Mouse (Mus musculus) midbrain, postnatal 0 days (tissue): Measurements from ENCODE around the gene Abhd10. TPM values are rescaled to one million over a fixed set of nuclear protein-coding genes. Genes with fewer than 3 reads are reported as not detected.

Source experiments
- ATAC-seq: fragments of 200-750 bp; cut with Nextera tagmentation; 2 replicates; pipeline ENCODE4 v1.8.0; 2017; ENCODE audit warnings: moderate number of reproducible peaks, mild to moderate bottlenecking, moderate TSS enrichment, moderate library complexity; ENCODE audit not compliant: low FRiP score
- DNase-seq: peaks from one replicate; pipeline ENCODE4 v3.0.0-alpha.2; 2015; ENCODE audit warnings: low spot score
- H3K27ac ChIP-seq: fragments of 300-500 bp; sonication (generic); 2 replicates; pipeline ENCODE4 v1.5.1; 2014; ENCODE audit warnings: low read depth, mild to moderate bottlenecking, low read length, mixed read lengths
- H3K27me3 ChIP-seq: fragments of 300-500 bp; sonication (generic); 2 replicates; pipeline ENCODE4 v1.6.1; 2014; ENCODE audit warnings: low read length, control low read depth, mixed read lengths; ENCODE audit not compliant: insufficient read depth
- H3K36me3 ChIP-seq: fragments of 300-500 bp; sonication (generic); 2 replicates; pipeline ENCODE4 v1.6.1; 2014; ENCODE audit warnings: low read length, control low read depth, mixed read lengths; ENCODE audit not compliant: insufficient read depth
- H3K4me1 ChIP-seq: fragments of 300-500 bp; sonication (generic); 2 replicates; pipeline ENCODE4 v1.6.1; 2014; ENCODE audit warnings: mild to moderate bottlenecking, control low read depth, antibody characterized with exemption, low read length, mixed read lengths; ENCODE audit not compliant: insufficient read depth
- H3K4me2 ChIP-seq: fragments of 300-500 bp; sonication (generic); 2 replicates; pipeline ENCODE4 v1.6.1; 2014; ENCODE audit warnings: low read depth, mild to moderate bottlenecking, low read length, mixed read lengths; ENCODE audit not compliant: poor library complexity, severe bottlenecking
- H3K4me3 ChIP-seq: fragments of 300-500 bp; sonication (generic); 2 replicates; pipeline ENCODE4 v1.5.1; 2014; ENCODE audit warnings: low read depth, mild to moderate bottlenecking, low read length, moderate library complexity
- H3K9ac ChIP-seq: fragments of 300-500 bp; sonication (generic); replicated peaks from 2 replicates; pipeline ENCODE4 v1.6.1; 2014; ENCODE audit warnings: mild to moderate bottlenecking, low read length, moderate library complexity, mixed read lengths; ENCODE audit not compliant: poor library complexity, severe bottlenecking
- H3K9me3 ChIP-seq: fragments of 300-500 bp; sonication (generic); 2 replicates; pipeline ENCODE4 v1.6.1; 2016; ENCODE audit warnings: low read length, control low read depth
- CTCF ChIP-seq: IDR thresholded peaks from 2 replicates; pipeline ENCODE4 v1.5.1; 2016; ENCODE audit warnings: antibody characterized with exemption, mild to moderate bottlenecking
- WGBS: fragments of 180-500 bp; shearing (Covaris S2); extraction: QIAGEN DNeasy Blood & Tissue Kit; methylation state at CpG from one replicate; pipeline ENCODE4 v1.1.7; 2014; 5-methylcytosine and 5-hydroxymethylcytosine counted together
- polyA plus RNA-seq: library from polyadenylated mRNA; unstranded; fragments of >200 nt; fragmentation: Nextera tagmentation; extraction: Ambion mirVana; gene quantifications from 2 replicates; pipeline ENCODE4 v1.2.1, GENCODE M21; 2015
- total RNA-seq: library from RNA; depleted of rRNA; stranded (reverse); fragments of >200 nt; gene quantifications from 2 replicates; pipeline ENCODE4 v1.2.3, GENCODE M21; 2014; rRNA removed

Abhd10 gene
- total RNA-seq (21.5 and 24.2 TPM in 2 replicates), polyA plus RNA-seq (34.2 and 38.5 TPM in 2 replicates)

- H3K27ac ChIP-seq: peak within 1 kb of the TSS; percentile 87
- H3K27me3 ChIP-seq: no peaks in the 10 kb centered on the region
- no peaks in the 10 kb centered on the region for H3K9me3 ChIP-seq
- peaks cover 3% of the 10 kb centered on the region; the same call in 1 of the 2 replicates for H3K4me1 ChIP-seq
- ATAC-seq (peak; percentile 98), DNase-seq (peak; percentile 96)
- H3K4me3 ChIP-seq: peak within 1 kb of the TSS; percentile 80
- under 1% methylated on average over 38 of the region's 51 CpGs for WGBS
- H3K36me3 ChIP-seq: no peaks in the 10 kb centered on the region
- peak within 1 kb of the TSS; percentile 81 for H3K9ac ChIP-seq
- TF ChIP-seq CTCF: no peak
- H3K4me2 ChIP-seq: peak within 1 kb of the TSS; percentile 54
Measured at GRCm38 (mm10) chr16:45742615-45743476, at the start of gene Abhd10. Gene Abhd10, minus strand, starts transcription at chr16:45742955.

- no peak for DNase-seq
- H3K27me3 ChIP-seq: no peaks in the 10 kb centered on the region
- H3K36me3 ChIP-seq: no peaks in the 10 kb centered on the region
- H3K4me1 ChIP-seq: no peaks in the 10 kb centered on the region
- no peaks in the 10 kb centered on the region for H3K9me3 ChIP-seq
- no peak overlapping the region for H3K4me2 ChIP-seq
- no peak overlapping the region for H3K4me3 ChIP-seq
- TF ChIP-seq CTCF: no peak
- no peak for ATAC-seq
- H3K9ac ChIP-seq: no peak overlapping the region
- no peak overlapping the region for H3K27ac ChIP-seq
- 62% methylated on average over 5 of the region's 5 CpGs for WGBS
Measured at GRCm38 (mm10) chr16:45791286-45791685, 48.5 kb upstream of the Abhd10 start.

GRCm38 (mm10) chr16:45789311-45789710 lies 46.6 kb upstream of the Abhd10 start:
- Histone ChIP-seq H3K4me1 (no peaks in the 10 kb centered on the region), H3K27ac (no peak overlapping the region), H3K9me3 (no peaks in the 10 kb centered on the region), H3K9ac (no peak overlapping the region), H3K36me3 (no peaks in the 10 kb centered on the region), H3K27me3 (no peaks in the 10 kb centered on the region), H3K4me2 (no peak overlapping the region), H3K4me3 (no peak overlapping the region)
- no peak for TF ChIP-seq CTCF
- WGBS: 88% methylated on average over 2 of the region's 2 CpGs
- ATAC-seq (no peak), DNase-seq (no peak)

GRCm38 (mm10) chr16:45787650-45788049 lies 44.9 kb upstream of the Abhd10 start:
- Histone ChIP-seq H3K9ac (no peak overlapping the region), H3K27ac (no peak overlapping the region), H3K4me1 (no peaks in the 10 kb centered on the region), H3K4me3 (no peak overlapping the region), H3K9me3 (no peaks in the 10 kb centered on the region), H3K27me3 (no peaks in the 10 kb centered on the region), H3K36me3 (no peaks in the 10 kb centered on the region), H3K4me2 (no peak overlapping the region)
- no peak for TF ChIP-seq CTCF
- ATAC-seq: no peak
- WGBS: 90% methylated on average over 6 of the region's 6 CpGs
- DNase-seq: no peak

- Histone ChIP-seq H3K9ac (no peak overlapping the region), H3K4me1 (no peaks in the 10 kb centered on the region), H3K36me3 (no peaks in the 10 kb centered on the region), H3K27ac (no peak overlapping the region), H3K9me3 (no peaks in the 10 kb centered on the region), H3K4me3 (no peak overlapping the region), H3K4me2 (no peak overlapping the region), H3K27me3 (no peaks in the 10 kb centered on the region)
- WGBS: 52% methylated on average over 8 of the region's 8 CpGs
- TF ChIP-seq CTCF: peak; percentile 50
- ATAC-seq (no peak), DNase-seq (peak; percentile 26)
Measured at GRCm38 (mm10) chr16:45786639-45787038, 43.9 kb upstream of the Abhd10 start.

GRCm38 (mm10) chr16:45780001-45780400 lies 37.2 kb upstream of the Abhd10 start:
- TF ChIP-seq CTCF: no peak
- H3K4me1 ChIP-seq: no peaks in the 10 kb centered on the region
- no peaks in the 10 kb centered on the region for H3K27me3 ChIP-seq
- no peaks in the 10 kb centered on the region for H3K36me3 ChIP-seq
- no peak overlapping the region for H3K9ac ChIP-seq
- no peak overlapping the region for H3K4me2 ChIP-seq
- 79% methylated on average over 6 of the region's 6 CpGs for WGBS
- no peak for DNase-seq
- H3K4me3 ChIP-seq: no peak overlapping the region
- no peaks in the 10 kb centered on the region for H3K9me3 ChIP-seq
- no peak overlapping the region for H3K27ac ChIP-seq
- no peak for ATAC-seq
